Mouse (Mus musculus) liver, embryonic 16.5 days (tissue): ENCODE data around the gene Man2a1. TPM values are rescaled to one million over a fixed set of nuclear protein-coding genes. Genes with fewer than 3 reads are reported as not detected.
A peak's percentile ranks its signal among the peaks of the same experiment; 100 is the strongest.

ENCODE experiments used
- ATAC-seq: fragments of 200-750 bp; cut with Nextera tagmentation; 2 replicates; pipeline ENCODE4 v1.8.0; 2017; ENCODE audit warnings: low read depth, mild to moderate bottlenecking, moderate number of reproducible peaks, moderate library complexity
- H3K27ac ChIP-seq: fragments of 300-500 bp; sonication (generic); 2 replicates; pipeline ENCODE4 v1.5.1; 2014; ENCODE audit warnings: mild to moderate bottlenecking, low read length
- H3K27me3 ChIP-seq: fragments of 300-500 bp; sonication (generic); 2 replicates; pipeline ENCODE4 v1.6.1; 2014; ENCODE audit warnings: low read depth, low read length, mixed read lengths; ENCODE audit not compliant: control insufficient read depth, insufficient read depth
- H3K36me3 ChIP-seq: fragments of 300-500 bp; sonication (generic); 2 replicates; pipeline ENCODE4 v1.6.1; 2014; ENCODE audit warnings: mild to moderate bottlenecking; ENCODE audit not compliant: control insufficient read depth, insufficient read depth
- H3K4me1 ChIP-seq: fragments of 300-500 bp; sonication (generic); 2 replicates; pipeline ENCODE4 v1.6.1; 2014; ENCODE audit warnings: low read depth, low read length, mixed read lengths; ENCODE audit not compliant: control insufficient read depth
- H3K4me2 ChIP-seq: fragments of 300-500 bp; sonication (generic); 2 replicates; pipeline ENCODE4 v1.6.1; 2014; ENCODE audit warnings: low read depth, low read length, mixed read lengths
- H3K4me3 ChIP-seq: fragments of 300-500 bp; sonication (generic); 2 replicates; pipeline ENCODE4 v1.5.1; 2014; ENCODE audit warnings: low read depth, mild to moderate bottlenecking, low read length
- H3K9ac ChIP-seq: fragments of 300-500 bp; sonication (generic); 2 replicates; pipeline ENCODE4 v1.6.1; 2014; ENCODE audit warnings: low read depth, low read length
- H3K9me3 ChIP-seq: fragments of 300-500 bp; sonication (generic); replicated peaks from 2 replicates; pipeline ENCODE4 v1.6.1; 2016; ENCODE audit warnings: low read length; ENCODE audit not compliant: control insufficient read depth
- WGBS: fragments of 180-500 bp; shearing (Covaris S2); extraction: QIAGEN DNeasy Blood & Tissue Kit; methylation state at CpG from one replicate; pipeline ENCODE4 v1.1.7; 2014; ENCODE audit not compliant: insufficient replicate concordance; 5-methylcytosine and 5-hydroxymethylcytosine counted together
- polyA plus RNA-seq: library from polyadenylated mRNA; unstranded; fragments of >200 nt; fragmentation: Nextera tagmentation; extraction: Ambion mirVana; gene quantifications from 2 replicates; pipeline ENCODE4 v1.2.1, GENCODE M21; 2015

Man2a1 gene
- polyA plus RNA-seq, 1 experiment from 2014 or later, result 6.3 TPM

GRCm38 (mm10) chr17:64617838-64618237, 17.3 kb downstream of the Man2a1 start:
- H3K27me3 ChIP-seq, result no peaks in the 10 kb centered on the region
- H3K4me3 ChIP-seq, result no peak overlapping the region
- ATAC-seq, result peak; percentile 72
- no peak overlapping the region for H3K9ac ChIP-seq
- H3K4me2 ChIP-seq, result no peak overlapping the region
- H3K36me3 ChIP-seq, result no peaks in the 10 kb centered on the region
- peak overlapping the region; percentile 59 for H3K27ac ChIP-seq
- no peaks in the 10 kb centered on the region for H3K9me3 ChIP-seq
- peaks cover 17% of the 10 kb centered on the region for H3K4me1 ChIP-seq
- WGBS, result 54% methylated on average over 4 of the region's 4 CpGs

GRCm38 (mm10) chr17:64618996-64619395, 18.5 kb downstream of the Man2a1 start:
- 64% methylated on average over 4 of the region's 4 CpGs for WGBS
- Histone ChIP-seq H3K9me3 (no peaks in the 10 kb centered on the region), H3K27me3 (no peaks in the 10 kb centered on the region), H3K4me1 (peaks cover 17% of the 10 kb centered on the region), H3K27ac (no peak overlapping the region), H3K4me3 (no peak overlapping the region), H3K4me2 (no peak overlapping the region), H3K36me3 (no peaks in the 10 kb centered on the region), H3K9ac (no peak overlapping the region)
- ATAC-seq, result no peak

GRCm38 (mm10) chr17:64620135-64620534, 19.6 kb downstream of the Man2a1 start:
- H3K9ac ChIP-seq, result no peak overlapping the region
- H3K4me3 ChIP-seq, result no peak overlapping the region
- WGBS, result 62% methylated on average over 9 of the region's 9 CpGs
- H3K9me3 ChIP-seq, result no peaks in the 10 kb centered on the region
- peak overlapping the region; percentile 41; the same call in 1 of the 2 replicates for H3K27ac ChIP-seq
- no peak overlapping the region for H3K4me2 ChIP-seq
- no peaks in the 10 kb centered on the region for H3K27me3 ChIP-seq
- peaks cover 17% of the 10 kb centered on the region for H3K4me1 ChIP-seq
- ATAC-seq, result peak; percentile 46; the same call in 1 of the 2 replicates
- no peaks in the 10 kb centered on the region for H3K36me3 ChIP-seq

GRCm38 (mm10) chr17:64620627-64621026, 20.1 kb downstream of the Man2a1 start:
- Histone ChIP-seq H3K4me2 (no peak overlapping the region), H3K27ac (0 out of 2 replicates have a peak overlapping the region, but pooled peaks have one; percentile 9), H3K4me1 (peaks cover 17% of the 10 kb centered on the region), H3K27me3 (no peaks in the 10 kb centered on the region), H3K9me3 (no peaks in the 10 kb centered on the region), H3K9ac (no peak overlapping the region), H3K36me3 (peaks cover 4% of the 10 kb centered on the region; the same call in 1 of the 2 replicates), H3K4me3 (no peak overlapping the region)
- ATAC-seq, result no peak
- WGBS, result 72% methylated on average over 3 of the region's 3 CpGs

DNA sequence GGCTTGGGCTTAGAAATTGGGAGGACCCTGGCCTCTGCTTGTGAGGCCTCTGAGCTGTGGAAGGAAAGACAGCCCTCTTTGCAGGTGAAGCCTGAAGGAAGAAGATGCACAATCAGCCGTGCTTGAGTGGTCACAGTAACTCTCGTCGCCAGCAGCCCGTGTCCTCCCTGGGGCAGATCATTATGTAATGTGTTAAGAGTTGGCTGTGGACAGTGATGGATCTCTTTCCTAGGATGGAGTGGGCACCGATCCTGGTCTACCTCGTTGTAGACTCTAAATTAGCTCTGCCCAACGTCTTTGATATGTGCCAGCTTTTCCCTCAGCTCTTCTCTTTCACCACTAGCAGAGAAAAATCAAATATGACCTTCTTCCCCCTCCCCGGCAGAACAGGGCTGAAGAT, 20.7 kb downstream of the Man2a1 start:
- Histone ChIP-seq H3K9ac (no peak overlapping the region), H3K9me3 (no peaks in the 10 kb centered on the region), H3K4me3 (no peak overlapping the region), H3K4me1 (peaks cover 13% of the 10 kb centered on the region), H3K36me3 (peaks cover 4% of the 10 kb centered on the region; the same call in 1 of the 2 replicates), H3K4me2 (no peak overlapping the region), H3K27me3 (no peaks in the 10 kb centered on the region), H3K27ac (no peak overlapping the region)
- no peak for ATAC-seq
- 70% methylated on average over 8 of the region's 8 CpGs for WGBS

- ATAC-seq, result no peak
- H3K9me3 ChIP-seq, result no peaks in the 10 kb centered on the region
- H3K27me3 ChIP-seq, result no peaks in the 10 kb centered on the region
- peaks cover 4% of the 10 kb centered on the region; the same call in 1 of the 2 replicates for H3K36me3 ChIP-seq
- no peak overlapping the region for H3K9ac ChIP-seq
- peaks cover 11% of the 10 kb centered on the region for H3K4me1 ChIP-seq
- no peak overlapping the region for H3K27ac ChIP-seq
- no peak overlapping the region for H3K4me3 ChIP-seq
- 71% methylated on average over 9 of the region's 9 CpGs for WGBS
- H3K4me2 ChIP-seq, result no peak overlapping the region
Measured at GRCm38 (mm10) chr17:64621649-64622351, 21.3 kb downstream of the Man2a1 start.

DNA sequence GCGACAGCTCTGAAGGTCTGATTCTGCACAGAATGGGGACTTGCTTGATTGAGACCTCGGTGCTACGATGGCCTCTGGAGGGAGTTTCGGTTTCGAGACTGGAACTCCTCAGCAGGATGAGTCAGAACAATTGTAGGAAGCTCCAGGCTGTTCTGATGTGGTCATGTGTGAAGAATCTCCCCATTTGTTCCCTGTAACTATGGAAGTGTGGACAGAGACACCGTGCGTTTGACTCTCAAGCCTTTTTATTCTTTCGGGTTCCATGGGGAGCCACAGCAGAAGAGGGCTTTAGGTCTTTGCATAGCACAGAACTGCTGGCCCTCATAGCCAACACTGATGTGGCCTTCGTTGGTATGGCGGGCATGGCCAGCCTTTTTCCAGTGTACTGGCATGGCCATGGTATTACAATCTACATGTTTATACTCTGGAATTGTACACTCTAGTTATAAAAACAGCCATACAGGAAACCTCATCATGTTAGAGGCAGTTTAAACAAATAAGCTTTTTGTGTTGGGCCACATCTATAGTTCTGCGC, 21.9 kb downstream of the Man2a1 start:
- 53% methylated on average over 11 of the region's 11 CpGs for WGBS
- 0 out of 2 replicates have a peak, but pooled peaks have one; percentile 9 for ATAC-seq

GRCm38 (mm10) chr17:64624439-64624838, 23.9 kb downstream of the Man2a1 start:
- no peak overlapping the region for H3K4me3 ChIP-seq
- H3K9me3 ChIP-seq, result no peaks in the 10 kb centered on the region
- no peak overlapping the region for H3K27ac ChIP-seq
- H3K36me3 ChIP-seq, result peaks cover 4% of the 10 kb centered on the region; the same call in 1 of the 2 replicates
- peaks cover 6% of the 10 kb centered on the region for H3K4me1 ChIP-seq
- WGBS, result 76% methylated on average over 15 of the region's 15 CpGs
- no peaks in the 10 kb centered on the region for H3K27me3 ChIP-seq
- H3K9ac ChIP-seq, result no peak overlapping the region
- H3K4me2 ChIP-seq, result no peak overlapping the region
- ATAC-seq, result no peak

More for the DNA sequence above, 21.9 kb downstream of the Man2a1 start:
- H3K4me1 ChIP-seq, result peaks cover 7% of the 10 kb centered on the region
- no peak overlapping the region for H3K4me2 ChIP-seq
- peaks cover 4% of the 10 kb centered on the region; the same call in 1 of the 2 replicates for H3K36me3 ChIP-seq
- H3K4me3 ChIP-seq, result no peak overlapping the region
- H3K9me3 ChIP-seq, result no peaks in the 10 kb centered on the region
- no peak overlapping the region for H3K27ac ChIP-seq
- H3K9ac ChIP-seq, result no peak overlapping the region
- H3K27me3 ChIP-seq, result no peaks in the 10 kb centered on the region

DNA sequence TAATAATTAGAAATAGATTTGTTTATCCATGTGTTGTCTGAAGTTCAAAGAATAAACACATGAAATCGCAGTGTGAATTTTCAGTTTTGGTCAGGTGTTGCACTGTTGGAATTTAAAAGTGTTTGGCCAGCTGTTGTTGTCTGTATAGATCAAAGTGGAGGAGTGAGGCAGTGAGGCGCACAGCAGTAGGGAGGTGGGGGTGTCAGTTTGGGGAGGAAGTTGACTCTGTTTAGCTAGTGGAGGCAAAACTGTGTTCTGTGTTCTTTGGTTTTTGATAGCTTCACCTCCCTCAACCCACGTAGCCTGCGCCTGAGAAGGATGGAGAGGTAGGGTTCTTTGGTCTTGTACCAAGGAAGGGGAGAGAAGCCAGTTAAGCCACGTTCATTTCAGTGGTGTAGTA, 28.3 kb downstream of the Man2a1 start:
- WGBS, result 67% methylated on average over 5 of the region's 5 CpGs
- no peak for ATAC-seq

More for the DNA sequence above, 28.3 kb downstream of the Man2a1 start:
- H3K9me3 ChIP-seq, result no peaks in the 10 kb centered on the region
- H3K27me3 ChIP-seq, result no peaks in the 10 kb centered on the region
- H3K4me1 ChIP-seq, result no peaks in the 10 kb centered on the region
- no peak overlapping the region for H3K4me3 ChIP-seq
- no peak overlapping the region for H3K9ac ChIP-seq
- H3K36me3 ChIP-seq, result peaks cover 12% of the 10 kb centered on the region; the same call in 1 of the 2 replicates
- H3K27ac ChIP-seq, result no peak overlapping the region
- no peak overlapping the region for H3K4me2 ChIP-seq
